Mouse (Mus musculus) erythroblast, embryonic 14.5 days (primary cell): ENCODE measurements around the gene Pdlim3.

Experiments used
- GATA1 ChIP-seq: IDR thresholded peaks from 2 replicates; pipeline ENCODE4 v1.6.1; 2012; ENCODE audit warnings: low read length, inconsistent platforms, mixed read lengths
- TAL1 ChIP-seq: IDR thresholded peaks from 3 replicates; pipeline ENCODE4 v1.6.1; 2012; ENCODE audit warnings: low read length, inconsistent platforms, mixed read lengths

DNA sequence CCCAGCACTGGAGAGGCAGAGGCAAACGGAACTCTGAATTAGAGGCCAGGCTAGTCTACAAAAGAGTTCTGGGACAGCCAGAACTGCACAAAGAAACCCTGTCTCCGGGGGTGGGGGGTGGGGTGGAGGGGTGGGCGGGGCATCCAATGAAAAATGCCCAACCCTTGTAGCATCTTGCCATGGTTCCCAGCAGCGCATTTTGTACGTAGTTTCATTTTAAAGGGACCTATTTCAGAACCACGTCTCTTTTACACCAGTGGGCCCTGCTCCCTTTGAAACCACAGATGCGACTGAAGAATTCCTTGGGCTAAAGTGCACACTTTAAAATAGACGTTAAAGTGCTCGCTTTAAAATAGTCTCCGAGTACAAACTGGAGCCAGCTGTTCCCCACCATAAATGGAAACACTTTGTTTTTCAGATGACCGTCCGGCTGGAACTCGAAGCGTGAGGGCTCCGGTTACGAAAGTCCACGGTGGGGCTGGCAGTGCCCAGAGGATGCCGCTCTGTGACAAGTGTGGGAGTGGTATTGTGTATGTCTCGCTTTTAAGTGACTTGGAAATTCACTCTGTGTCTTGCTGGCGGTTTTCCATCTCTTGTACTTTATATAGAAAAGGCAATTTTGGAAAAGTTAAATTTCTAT, 31.9 kb downstream of the Pdlim3 start:
- TF ChIP-seq GATA1: no peak
- TF ChIP-seq TAL1: no peak
